Mouse (Mus musculus) adrenal gland, postnatal 25 days (tissue): ENCODE measurements at regions not wholly inside any gene's neighbourhood (a gene's known extent, or its start where the extent isn't known, plus 50 kb on each side); places are given as distances from the start of the nearest gene placed in this dataset.
A peak's percentile ranks its signal among the peaks of the same experiment; 100 is the strongest.

Experiments
- DNase-seq: peaks from one replicate; pipeline ENCODE4 v3.0.0; 2021; ENCODE audit warnings: mixed read lengths

GRCm38 (mm10) chr8:35935034-35935433 lies 169.4 kb downstream of the Gm19410 start:
- DNase-seq = no peak

- DNase-seq = no peak
Observed at GRCm38 (mm10) chr8:35939199-35939598, 173.6 kb downstream of the Gm19410 start.

- DNase-seq = no peak
Observed at GRCm38 (mm10) chr8:35942515-35942914, 176.9 kb downstream of the Gm19410 start.

GRCm38 (mm10) chr8:35943686-35944085 lies 178.1 kb downstream of the Gm19410 start:
- no peak for DNase-seq

- DNase-seq = no peak
Observed at GRCm38 (mm10) chr8:35944461-35944860, 178.9 kb downstream of the Gm19410 start.

GRCm38 (mm10) chr8:35946539-35946940 lies 180.9 kb downstream of the Gm19410 start:
- no peak for DNase-seq

GRCm38 (mm10) chr8:35948146-35948545 lies 182.6 kb downstream of the Gm19410 start:
- no peak for DNase-seq

GRCm38 (mm10) chr8:35948751-35949183 lies 183.2 kb downstream of the Gm19410 start:
- no peak for DNase-seq

- no peak for DNase-seq
Observed at GRCm38 (mm10) chr8:35955506-35955905, 189.9 kb downstream of the Gm19410 start.

GRCm38 (mm10) chr8:35956319-35956718 lies 190.7 kb downstream of the Gm19410 start:
- no peak for DNase-seq

GRCm38 (mm10) chr8:35959201-35959600 lies 193.6 kb downstream of the Gm19410 start:
- DNase-seq = no peak

GRCm38 (mm10) chr8:35960867-35961614 lies 195.5 kb downstream of the Gm19410 start:
- DNase-seq = no peak

- DNase-seq = no peak
Observed at GRCm38 (mm10) chr8:35961615-35962220, 196.1 kb downstream of the Gm19410 start.

GRCm38 (mm10) chr8:35964932-35965331 lies 199.3 kb downstream of the Gm19410 start:
- no peak for DNase-seq

GRCm38 (mm10) chr8:35968341-35968740 lies 202.8 kb downstream of the Gm19410 start:
- DNase-seq = no peak

- DNase-seq = no peak
Observed at GRCm38 (mm10) chr8:35971082-35971481, 205.5 kb downstream of the Gm19410 start.

- peak; percentile 19 for DNase-seq
Observed at GRCm38 (mm10) chr8:35974323-35975029, 208.9 kb downstream of the Gm19410 start.

- no peak for DNase-seq
Observed at GRCm38 (mm10) chr8:35979638-35980255, 214.2 kb downstream of the Gm19410 start.

GRCm38 (mm10) chr8:35983083-35983482 lies 217.5 kb downstream of the Gm19410 start:
- DNase-seq = no peak

- no peak for DNase-seq
Observed at GRCm38 (mm10) chr8:35985152-35985689, 219.6 kb downstream of the Gm19410 start.

GRCm38 (mm10) chr8:35987327-35987726 lies 221.7 kb downstream of the Gm19410 start:
- no peak for DNase-seq

- DNase-seq = no peak
Observed at GRCm38 (mm10) chr8:35991013-35991412, 225.4 kb downstream of the Gm19410 start.
